Mouse (Mus musculus): ENCODE measurements around the gene Olfr1432. TPM values are rescaled to one million over a fixed set of nuclear protein-coding genes. Genes with fewer than 3 reads are reported as not detected.
"Not testable (repeated sequence)": the region's sequence is repeated elsewhere in the genome, so short reads cannot be mapped to it uniquely, and the experiment has no call there.

Gene Olfr1432
- not detected in 2 replicates for total RNA-seq (2021)
- long read RNA-seq, experiment 1 = 0 reads
- long read RNA-seq, experiment 2 = 0 reads

- DNase-seq = not testable (repeated sequence)
Measured at GRCm38 (mm10) chr19:12232496-12232895, at the start of gene Olfr1432. TSS of gene Olfr1432 (minus strand) at chr19:12232596.

DNA sequence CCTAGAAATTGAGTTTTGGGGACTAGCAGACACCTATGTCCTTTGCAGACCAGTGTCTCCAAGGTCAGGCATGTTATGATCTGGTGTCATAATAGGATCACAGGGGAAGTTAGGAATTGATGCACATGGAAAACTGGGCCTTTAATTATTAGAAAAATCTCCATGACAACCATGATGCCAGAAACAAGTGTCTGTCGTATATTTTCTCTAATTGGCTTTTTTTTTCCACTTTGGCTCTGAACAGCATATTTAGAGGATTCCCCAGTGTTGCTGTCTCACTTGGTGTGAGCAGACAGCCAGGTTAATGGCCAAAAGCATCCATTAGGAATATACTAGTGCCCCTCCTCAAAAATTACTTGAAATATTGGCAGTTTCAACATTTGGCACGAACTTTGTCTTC lies 47.2 kb upstream of the Olfr1432 start, which contains the start of gene Olfr1434:
TSS of gene Olfr1434 (plus strand) at position 301 of the 400 bp plus-strand sequence.
- no peak for DNase-seq

- no peak for DNase-seq
Measured at GRCm38 (mm10) chr19:12260732-12261131, 28.3 kb upstream of the Olfr1432 start, which contains the start of gene Olfr235. TSS of gene Olfr235 (plus strand) at chr19:12261032.

DNA sequence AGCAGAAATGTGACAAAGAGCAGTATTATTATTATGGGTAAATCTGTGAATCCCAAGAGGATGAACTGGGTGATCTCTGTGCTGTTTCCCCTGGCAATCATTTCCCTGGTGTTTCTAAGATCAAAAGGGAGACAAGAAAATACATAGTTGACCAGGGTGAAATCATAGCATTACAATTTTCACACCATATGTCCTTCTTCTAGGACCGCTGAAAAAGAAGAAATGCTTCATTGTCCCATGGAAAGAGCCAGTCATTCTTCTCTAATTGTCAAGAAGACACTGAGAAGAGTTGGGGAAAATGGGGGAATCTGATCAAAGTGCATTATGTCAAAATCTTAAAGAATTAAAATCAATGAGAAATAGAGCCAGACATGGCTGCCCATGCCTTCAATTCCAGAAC lies 9.2 kb upstream of the Olfr1432 start, which contains the start of gene Olfr262:
TSS of gene Olfr262 (minus strand) at position 101 of the 400 bp plus-strand sequence.
- DNase-seq = no peak

DNA sequence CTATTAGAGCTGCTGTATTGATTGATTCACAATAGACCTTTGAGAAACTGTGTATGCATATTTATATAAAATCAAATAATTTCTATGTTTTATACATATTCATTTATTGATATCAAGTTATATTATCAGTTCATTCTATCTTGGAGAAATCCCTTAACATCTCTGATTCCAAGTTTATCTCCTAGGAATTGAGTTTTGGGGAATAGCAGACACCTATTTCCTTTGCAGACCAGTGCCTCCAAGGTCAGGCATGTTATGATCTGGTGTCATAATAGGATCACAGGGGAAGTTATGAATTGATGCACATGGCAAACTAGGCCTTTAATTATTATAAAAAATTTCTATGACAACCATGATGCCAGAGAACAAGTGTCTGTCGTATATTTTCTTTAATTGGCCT lies 32.1 kb downstream of the Olfr1432 start, which contains the start of gene Olfr1431:
TSS of gene Olfr1431 (plus strand) at position 301 of the 400 bp plus-strand sequence.
- no peak for DNase-seq

GRCm38 (mm10) chr19:12199076-12199475 lies 33.3 kb downstream of the Olfr1432 start:
- DNase-seq = not testable (repeated sequence)

Other genes starting within 250 kb of the Olfr1432 start
- not detected in 2 replicates for gene Olfr1423, start 191.3 kb downstream of the Olfr1432 start, total RNA-seq (2021)
- gene Olfr1424, start 169.9 kb downstream of the Olfr1432 start, total RNA-seq (2021) = not detected in 2 replicates
- not detected in 2 replicates for gene Olfr1425, start 154.9 kb downstream of the Olfr1432 start, total RNA-seq (2021)
- not detected in 2 replicates for gene Olfr1426, start 140.6 kb downstream of the Olfr1432 start, total RNA-seq (2021)
- not detected in 2 replicates for gene Olfr1427, start 129.3 kb downstream of the Olfr1432 start, total RNA-seq (2021)
- not detected in 2 replicates for gene Olfr1428, start 116.7 kb downstream of the Olfr1432 start, total RNA-seq (2021)
- gene Olfr76, start 109.4 kb downstream of the Olfr1432 start, total RNA-seq (2021) = not detected in 2 replicates
- not detected in 2 replicates for gene Olfr1555-ps1, start 62.5 kb downstream of the Olfr1432 start, total RNA-seq (2021)
- gene Olfr1431, start 32.0 kb downstream of the Olfr1432 start, total RNA-seq (2021) = not detected in 2 replicates
- gene Olfr262, start 9.1 kb upstream of the Olfr1432 start, total RNA-seq (2021) = not detected in 2 replicates
- gene Olfr235, start 28.4 kb upstream of the Olfr1432 start, total RNA-seq (2021) = not detected in 2 replicates
- gene Olfr1434, start 47.3 kb upstream of the Olfr1432 start, total RNA-seq (2021) = not detected in 2 replicates
- gene Olfr1436, start 66.5 kb upstream of the Olfr1432 start, total RNA-seq (2021) = not detected in 2 replicates
- gene Olfr1437, start 92.5 kb upstream of the Olfr1432 start, total RNA-seq (2021) = not detected in 2 replicates
- not detected in 2 replicates for gene Olfr1438-ps1, start 103.3 kb upstream of the Olfr1432 start, total RNA-seq (2021)
- not detected in 2 replicates for gene Olfr1440, start 154.7 kb upstream of the Olfr1432 start, total RNA-seq (2021)
- gene Olfr1441, start 184.8 kb upstream of the Olfr1432 start, total RNA-seq (2021) = not detected in 2 replicates
- not detected in 2 replicates for gene Pfpl, start 195.3 kb upstream of the Olfr1432 start, total RNA-seq (2021)
- gene Mpeg1, start 228.2 kb upstream of the Olfr1432 start, total RNA-seq (2021) = 10.8 and 18.2 TPM in 2 replicates

Data from adrenal gland, postnatal 14 days (tissue).